Mouse (Mus musculus) heart, embryonic 11.5 days (tissue): ENCODE results near the gene Cenpi. TPM values are rescaled to one million over a fixed set of nuclear protein-coding genes. Genes with fewer than 3 reads are reported as not detected.

Experiments used
- ATAC-seq: fragments of 200-750 bp; cut with Nextera tagmentation; replicated peaks from 2 replicates; pipeline ENCODE4 v1.8.0; 2017; ENCODE audit warnings: moderate library complexity; ENCODE audit not compliant: insufficient number of reproducible peaks, low FRiP score, low TSS enrichment
- H3K27ac ChIP-seq: fragments of 300-500 bp; sonication (generic); 2 replicates; pipeline ENCODE4 v1.5.1; 2014; ENCODE audit warnings: mild to moderate bottlenecking, low read depth, low read length
- H3K27me3 ChIP-seq: fragments of 300-500 bp; sonication (generic); 2 replicates; pipeline ENCODE4 v1.6.1; 2014; ENCODE audit warnings: mild to moderate bottlenecking, low read length, mixed read lengths; ENCODE audit not compliant: control insufficient read depth, insufficient read depth
- H3K36me3 ChIP-seq: fragments of 300-500 bp; sonication (generic); 2 replicates; pipeline ENCODE4 v1.6.1; 2014; ENCODE audit warnings: mild to moderate bottlenecking, low read length, moderate library complexity, mixed read lengths; ENCODE audit not compliant: control insufficient read depth, insufficient read depth
- H3K4me1 ChIP-seq: fragments of 300-500 bp; sonication (generic); 2 replicates; pipeline ENCODE4 v1.6.1; 2014; ENCODE audit warnings: low read length; ENCODE audit not compliant: control insufficient read depth, insufficient read depth
- H3K4me2 ChIP-seq: fragments of 300-500 bp; sonication (generic); 2 replicates; pipeline ENCODE4 v1.6.1; 2014; ENCODE audit warnings: mild to moderate bottlenecking, moderate library complexity
- H3K4me3 ChIP-seq: fragments of 300-500 bp; sonication (generic); 2 replicates; pipeline ENCODE4 v1.5.1; 2014; ENCODE audit warnings: low read depth, low read length
- H3K9ac ChIP-seq: fragments of 300-500 bp; sonication (generic); 2 replicates; pipeline ENCODE4 v1.6.1; 2014; ENCODE audit warnings: mild to moderate bottlenecking, low read depth, low read length, moderate library complexity
- H3K9me3 ChIP-seq: fragments of 300-500 bp; sonication (generic); replicated peaks from 2 replicates; pipeline ENCODE4 v1.6.1; 2016; ENCODE audit warnings: low read length; ENCODE audit not compliant: control insufficient read depth
- WGBS: fragments of 180-500 bp; shearing (Covaris S2); extraction: QIAGEN DNeasy Blood & Tissue Kit; methylation state at CpG from one replicate; pipeline ENCODE4 v1.1.7; 2014; ENCODE audit not compliant: insufficient replicate concordance; 5-methylcytosine and 5-hydroxymethylcytosine counted together
- polyA plus RNA-seq: library from polyadenylated mRNA; unstranded; fragments of >200 nt; fragmentation: Nextera tagmentation; extraction: Ambion mirVana; gene quantifications from 2 replicates; pipeline ENCODE4 v1.2.1, GENCODE M21; 2014

The Cenpi gene
- polyA plus RNA-seq, 1 experiment from 2014 or later, result 28.6 TPM

GRCm38 (mm10) chrX:134374190-134374589 is 66.3 kb downstream of the Cenpi start:
- no peak overlapping the region for H3K9ac ChIP-seq
- no peaks in the 10 kb centered on the region for H3K4me1 ChIP-seq
- no peaks in the 10 kb centered on the region for H3K36me3 ChIP-seq
- ATAC-seq, result no peak
- no peaks in the 10 kb centered on the region for H3K27me3 ChIP-seq
- 39% methylated on average over 1 of the region's 1 CpGs for WGBS
- H3K4me3 ChIP-seq, result no peak overlapping the region
- H3K4me2 ChIP-seq, result no peak overlapping the region
- no peak overlapping the region for H3K27ac ChIP-seq
- H3K9me3 ChIP-seq, result no peaks in the 10 kb centered on the region

DNA sequence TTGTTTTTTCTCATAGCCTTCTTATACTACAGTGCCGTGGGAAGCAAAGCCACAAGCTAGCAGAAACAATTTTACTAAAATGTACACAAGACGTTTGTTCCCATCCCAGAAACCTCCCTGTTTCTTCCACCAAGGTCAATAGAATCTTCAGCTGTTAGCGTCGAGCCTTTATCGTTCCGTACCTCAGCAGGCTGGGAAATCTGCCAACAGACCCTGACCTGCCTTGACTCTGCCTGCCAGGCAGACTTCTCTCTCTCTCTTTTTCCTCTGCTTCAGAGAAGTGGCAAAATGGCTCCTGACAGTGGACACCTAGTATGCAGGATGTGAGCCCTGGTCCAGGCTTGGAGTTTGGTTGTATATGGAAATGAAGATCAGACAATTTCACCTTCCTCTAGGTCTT is 77.0 kb downstream of the Cenpi start:
- Histone ChIP-seq H3K27ac (no peak overlapping the region), H3K36me3 (no peaks in the 10 kb centered on the region), H3K4me1 (no peaks in the 10 kb centered on the region), H3K9ac (no peak overlapping the region), H3K27me3 (no peaks in the 10 kb centered on the region), H3K9me3 (no peaks in the 10 kb centered on the region), H3K4me2 (no peak overlapping the region), H3K4me3 (no peak overlapping the region)
- WGBS, result 78% methylated on average over 6 of the region's 6 CpGs
- ATAC-seq, result no peak

DNA sequence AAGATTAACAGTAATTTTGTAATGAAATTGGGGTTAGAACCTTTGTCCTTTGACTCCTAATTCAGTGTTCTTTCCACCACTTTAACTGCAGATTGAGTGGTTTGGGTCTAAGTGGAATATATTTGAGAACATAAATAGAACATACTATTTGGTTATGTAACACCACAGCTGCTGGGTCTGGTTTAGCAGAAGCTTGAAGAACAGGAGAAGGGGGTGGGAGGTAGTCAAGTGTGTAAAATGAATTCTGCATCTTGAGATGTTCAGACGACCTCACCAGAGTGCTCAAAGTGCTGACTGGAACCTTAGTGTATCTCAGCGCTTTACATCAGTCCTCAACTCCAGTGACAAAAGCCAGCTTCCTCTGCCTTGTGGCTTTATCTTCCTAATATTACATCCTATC is 91.1 kb downstream of the Cenpi start:
- 56% methylated on average over 2 of the region's 2 CpGs for WGBS
- H3K36me3 ChIP-seq, result no peaks in the 10 kb centered on the region
- no peak overlapping the region for H3K4me2 ChIP-seq
- no peaks in the 10 kb centered on the region for H3K27me3 ChIP-seq
- H3K9ac ChIP-seq, result no peak overlapping the region
- no peaks in the 10 kb centered on the region for H3K4me1 ChIP-seq
- no peak overlapping the region for H3K4me3 ChIP-seq
- H3K27ac ChIP-seq, result no peak overlapping the region
- ATAC-seq, result no peak
- no peaks in the 10 kb centered on the region for H3K9me3 ChIP-seq

DNA sequence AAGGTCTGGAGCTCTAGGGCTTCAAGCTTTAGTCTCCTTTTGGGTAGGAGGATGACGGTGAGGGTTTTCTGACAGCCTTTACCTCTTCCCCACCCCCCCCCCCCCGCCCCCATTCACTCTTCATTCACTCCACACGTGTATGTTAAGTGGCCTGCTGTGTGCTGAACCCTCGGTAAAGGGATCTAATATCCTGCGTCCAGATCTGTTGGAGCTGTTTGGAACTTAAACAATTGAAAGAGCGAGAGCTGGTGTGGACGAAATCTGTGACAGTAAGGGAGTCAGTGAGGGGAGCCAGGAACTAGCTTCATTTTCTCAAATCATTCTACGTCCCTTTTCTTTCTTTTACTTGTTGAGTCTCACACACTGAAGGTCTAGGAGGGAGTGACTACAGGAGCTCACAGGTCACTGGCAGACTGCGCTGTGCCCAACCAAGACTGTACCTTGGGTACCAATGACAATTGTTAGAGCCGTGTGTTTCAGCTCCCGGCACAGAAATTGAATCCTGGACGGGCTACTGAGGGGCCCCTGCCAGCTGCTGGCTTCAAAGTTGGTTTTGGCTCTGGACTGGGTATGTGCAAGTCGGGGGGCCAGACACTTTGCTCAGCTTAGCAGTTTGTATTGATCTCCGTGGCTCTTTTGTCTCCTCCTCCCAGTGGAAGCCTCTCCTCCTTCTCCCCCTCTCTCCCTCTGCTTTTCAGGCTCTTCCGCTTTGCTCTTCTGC is 96.1 kb downstream of the Cenpi start, which contains the start of gene Drp2:
Drp2 (plus strand) TSS at position 689 of the 721 bp plus-strand sequence.
- no peaks in the 10 kb centered on the region for H3K9me3 ChIP-seq
- H3K27me3 ChIP-seq, result no peaks in the 10 kb centered on the region
- ATAC-seq, result no peak
- WGBS, result 41% methylated on average over 15 of the region's 15 CpGs
- no peaks in the 10 kb centered on the region for H3K4me1 ChIP-seq
- peak within 1 kb of the TSS; percentile 61 for H3K4me2 ChIP-seq
- H3K36me3 ChIP-seq, result no peaks in the 10 kb centered on the region
- H3K4me3 ChIP-seq, result peak within 1 kb of the TSS; percentile 36
- H3K27ac ChIP-seq, result no peak within 1 kb of the TSS
- H3K9ac ChIP-seq, result no peak within 1 kb of the TSS

DNA sequence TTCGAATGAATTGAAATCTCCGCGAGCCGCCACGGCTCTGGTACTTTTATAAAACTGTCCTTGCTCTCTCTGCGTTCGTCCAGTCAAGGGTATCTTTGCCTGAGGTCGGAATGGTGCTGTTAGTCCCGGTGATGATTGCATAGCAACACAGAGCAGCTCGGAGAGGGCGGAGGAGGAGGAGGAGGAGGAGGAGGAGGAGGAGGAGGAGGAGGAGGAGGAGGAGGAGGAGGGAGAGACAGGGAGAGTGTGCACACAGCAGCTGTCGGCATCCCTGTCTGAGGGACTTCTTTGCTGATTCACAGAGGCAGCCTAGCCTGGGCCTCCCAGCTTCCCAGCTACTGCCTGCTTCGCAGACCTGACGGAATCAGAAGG is 96.7 kb downstream of the Cenpi start:
- Histone ChIP-seq H3K27ac (no peak overlapping the region), H3K36me3 (no peaks in the 10 kb centered on the region), H3K4me3 (peak overlapping the region; percentile 36), H3K9me3 (no peaks in the 10 kb centered on the region), H3K9ac (no peak overlapping the region), H3K4me2 (peak overlapping the region; percentile 61), H3K4me1 (no peaks in the 10 kb centered on the region), H3K27me3 (no peaks in the 10 kb centered on the region)
- ATAC-seq, result no peak
- WGBS, result 30% methylated on average over 11 of the region's 14 CpGs

DNA sequence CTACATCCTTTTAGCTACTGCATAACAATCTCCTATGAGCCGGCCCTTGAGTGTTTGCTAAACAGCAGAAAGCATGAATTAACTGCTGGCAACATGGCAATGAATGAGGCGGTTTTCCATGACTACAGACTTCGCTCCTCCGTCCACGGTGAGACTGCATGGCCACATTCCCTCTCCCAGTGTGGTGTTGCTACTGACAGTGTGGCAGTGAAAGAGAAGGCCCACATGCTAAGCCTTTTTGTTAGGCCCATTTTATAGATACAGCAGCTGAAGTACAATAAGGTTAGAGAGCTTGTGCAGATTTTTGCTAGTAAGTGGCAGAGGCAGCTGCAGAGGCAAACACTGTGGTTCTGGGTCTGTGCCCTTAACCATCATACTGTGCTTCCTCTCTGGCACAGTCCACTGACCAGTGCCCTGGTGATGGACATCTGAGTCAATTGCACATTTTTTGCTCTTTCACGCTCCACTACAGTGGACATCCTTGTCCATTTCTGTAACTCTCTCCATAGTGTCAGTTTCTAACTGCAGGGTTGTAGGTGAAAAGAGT is 101.5 kb downstream of the Cenpi start:
- H3K9me3 ChIP-seq, result no peaks in the 10 kb centered on the region
- H3K27ac ChIP-seq, result no peak overlapping the region
- H3K4me1 ChIP-seq, result no peaks in the 10 kb centered on the region
- no peak overlapping the region for H3K4me3 ChIP-seq
- H3K36me3 ChIP-seq, result no peaks in the 10 kb centered on the region
- H3K27me3 ChIP-seq, result no peaks in the 10 kb centered on the region
- no peak overlapping the region for H3K9ac ChIP-seq
- WGBS, result 89% methylated on average over 6 of the region's 6 CpGs
- H3K4me2 ChIP-seq, result no peak overlapping the region
- no peak for ATAC-seq

DNA sequence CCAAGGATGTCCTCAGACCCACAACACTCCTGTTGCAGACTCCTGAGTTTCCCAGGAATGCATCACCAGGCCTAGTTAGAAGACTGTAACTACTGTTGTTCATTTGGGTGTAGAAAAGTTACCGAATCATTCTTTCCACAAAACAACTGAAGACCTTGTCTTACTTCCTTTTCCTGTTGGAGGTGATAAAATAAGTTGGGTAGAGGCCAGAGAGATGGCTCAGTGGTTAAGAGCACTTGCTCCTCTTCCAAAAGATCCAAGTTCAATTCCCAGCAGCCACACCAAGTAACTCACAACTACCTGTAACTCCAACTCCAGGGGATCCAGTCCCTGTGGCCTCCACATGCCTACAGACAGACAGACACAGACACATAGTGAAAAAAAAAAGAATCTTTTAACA is 104.2 kb downstream of the Cenpi start:
- H3K9me3 ChIP-seq, result no peaks in the 10 kb centered on the region
- no peak overlapping the region for H3K9ac ChIP-seq
- no peak overlapping the region for H3K4me3 ChIP-seq
- H3K27ac ChIP-seq, result no peak overlapping the region
- 70% methylated on average over 1 of the region's 1 CpGs for WGBS
- H3K4me1 ChIP-seq, result no peaks in the 10 kb centered on the region
- H3K4me2 ChIP-seq, result no peak overlapping the region
- H3K27me3 ChIP-seq, result no peaks in the 10 kb centered on the region
- no peaks in the 10 kb centered on the region for H3K36me3 ChIP-seq
- no peak for ATAC-seq
